Mouse (Mus musculus) kidney, adult 2 months (tissue): ENCODE data around the gene Ggps1. TPM values are rescaled to one million over a fixed set of nuclear protein-coding genes. Genes with fewer than 3 reads are reported as not detected.
A peak's percentile ranks its signal among the peaks of the same experiment; 100 is the strongest.

Source experiments
- DNase-seq: peaks from one replicate; pipeline ENCODE4 v3.0.0; 2021
- H3K27ac ChIP-seq: fragments of 200-500 bp; 2 replicates; pipeline ENCODE4 v1.5.1; 2012; ENCODE audit warnings: low read depth, low read length, control low read depth, inconsistent platforms; ENCODE audit not compliant: insufficient read depth
- H3K27me3 ChIP-seq: fragments of 200-500 bp; replicated peaks from 2 replicates; pipeline ENCODE4 v1.6.1; 2012; ENCODE audit warnings: mild to moderate bottlenecking, moderate library complexity, low read length, inconsistent platforms; ENCODE audit not compliant: control insufficient read depth, insufficient read depth
- H3K36me3 ChIP-seq: fragments of 200-500 bp; 2 replicates; pipeline ENCODE4 v1.6.1; 2012; ENCODE audit warnings: mild to moderate bottlenecking, moderate library complexity, low read length, inconsistent platforms; ENCODE audit not compliant: control insufficient read depth, insufficient read depth
- H3K4me1 ChIP-seq: fragments of 200-500 bp; 2 replicates; pipeline ENCODE4 v1.6.1; 2011; ENCODE audit warnings: low read length; ENCODE audit not compliant: control insufficient read depth, insufficient read depth
- H3K4me3 ChIP-seq: fragments of 200-500 bp; 2 replicates; pipeline ENCODE4 v1.5.1; 2011; ENCODE audit warnings: mild to moderate bottlenecking, low read depth, low read length, control low read depth; ENCODE audit not compliant: insufficient read depth
- CTCF ChIP-seq: fragments of 200-500 bp; conservative IDR thresholded peaks from 2 replicates; pipeline ENCODE4 v1.5.1; 2011; ENCODE audit warnings: low read depth, mild to moderate bottlenecking, control low read depth, low read length, moderate library complexity, mixed read lengths; ENCODE audit not compliant: insufficient read depth, insufficient read length
- POLR2A ChIP-seq: fragments of 200-500 bp; IDR thresholded peaks from one replicate; pipeline ENCODE4 v1.6.1; 2011; ENCODE audit warnings: low read depth, low read length, control low read depth
- WGBS: fragments of 180-500 bp; shearing (Covaris S2); methylation state at CpG from one replicate; pipeline ENCODE4 v1.1.7; 2018; 5-methylcytosine and 5-hydroxymethylcytosine counted together
- polyA plus RNA-seq: library from polyadenylated mRNA; depleted of rRNA; stranded (reverse); fragments of >200 nt; gene quantifications from 2 replicates; pipeline ENCODE4 v1.2.3, GENCODE M21; 2012; rRNA removed

Gene Ggps1
- 9.9 and 13.8 TPM in 2 replicates for polyA plus RNA-seq

DNA sequence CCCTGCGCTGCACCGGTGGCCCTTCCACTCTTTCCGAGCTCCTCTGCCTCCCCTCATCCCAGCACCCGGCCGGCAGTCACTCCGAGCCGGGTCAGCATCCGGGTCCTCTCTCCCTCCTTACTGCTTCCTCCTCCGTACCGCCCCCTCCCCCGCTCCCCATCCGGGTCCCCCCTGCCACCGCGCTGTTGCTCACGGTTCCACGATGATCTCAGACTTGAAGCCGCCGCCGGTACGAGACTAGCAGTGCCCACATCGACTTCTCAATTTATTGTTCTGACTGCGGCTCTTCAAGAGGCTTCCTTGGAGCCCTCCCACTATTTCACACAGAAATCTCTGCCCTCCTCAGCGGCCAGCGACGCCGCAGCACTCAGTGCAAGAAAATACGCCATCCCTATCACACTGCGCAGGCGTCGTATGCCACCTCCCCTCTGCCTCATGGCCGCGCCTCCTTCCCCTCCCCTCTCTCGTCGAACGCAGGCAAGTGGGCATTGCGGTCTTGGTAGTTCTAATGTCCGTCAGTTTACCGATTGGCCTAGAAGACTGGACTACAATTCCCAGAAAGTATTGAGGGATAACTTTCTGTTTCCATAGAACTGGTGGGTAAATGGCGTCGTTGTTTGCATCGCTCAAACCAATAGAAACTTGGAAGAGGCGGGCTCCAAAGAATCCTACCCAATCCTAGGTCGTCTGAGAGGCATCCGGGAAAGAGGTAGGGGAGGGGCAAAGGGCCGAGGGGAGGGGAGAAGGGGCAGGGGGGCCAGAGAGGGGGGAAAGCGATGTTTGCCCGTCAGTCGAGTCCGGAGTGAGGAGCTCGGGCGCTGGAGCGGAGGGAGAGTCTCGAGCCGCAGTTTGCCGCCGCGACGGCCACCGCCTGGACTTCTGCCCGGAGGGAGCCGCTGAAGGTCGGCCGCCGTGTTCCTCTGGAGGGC is at the start of gene Ggps1, which contains the start of gene Arid4b:
Ggps1 (minus strand) TSS at position 476 of the 929 bp plus-strand sequence.
Arid4b (plus strand) TSS at position 220 of the 929 bp plus-strand sequence.
- H3K36me3 ChIP-seq = no peaks in the 10 kb centered on the region
- peak; percentile 99 for DNase-seq
- TF ChIP-seq CTCF (no peak), POLR2A (peak; percentile 80)
- peak within 1 kb of the TSS; percentile 94 for H3K27ac ChIP-seq
- WGBS = under 1% methylated on average over 64 of the region's 64 CpGs
- H3K4me1 ChIP-seq = peaks cover 8% of the 10 kb centered on the region
- H3K4me3 ChIP-seq = peak within 1 kb of the TSS; percentile 70
- H3K27me3 ChIP-seq = no peaks in the 10 kb centered on the region

DNA sequence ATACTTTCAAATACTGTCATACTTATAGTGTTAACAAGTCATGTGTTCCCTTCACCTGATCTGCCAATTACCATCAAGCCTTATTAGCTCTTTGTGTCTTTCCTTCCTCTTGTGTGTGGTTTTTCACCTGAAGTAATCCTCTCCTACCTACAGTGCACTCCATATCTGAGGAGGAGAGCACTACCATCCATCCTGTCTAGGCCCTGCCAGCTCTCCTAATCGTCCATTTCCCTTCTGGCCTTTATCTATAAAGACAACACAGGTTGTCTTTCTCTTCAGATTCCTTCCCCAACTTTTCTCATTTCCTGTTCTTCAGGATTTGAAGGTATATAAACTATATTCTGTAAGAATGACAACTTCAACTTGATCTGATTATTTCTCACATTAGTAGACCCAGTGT is 47.9 kb upstream of the Ggps1 start:
- no peak for DNase-seq
- 39% methylated on average over 1 of the region's 1 CpGs for WGBS
- Histone ChIP-seq H3K27me3 (no peaks in the 10 kb centered on the region), H3K27ac (no peak overlapping the region), H3K36me3 (no peaks in the 10 kb centered on the region), H3K4me1 (0 out of 2 replicates have a peak, but pooled peaks cover 3% of the 10 kb centered on the region), H3K4me3 (no peak overlapping the region)
- TF ChIP-seq CTCF (no peak), POLR2A (no peak)

DNA sequence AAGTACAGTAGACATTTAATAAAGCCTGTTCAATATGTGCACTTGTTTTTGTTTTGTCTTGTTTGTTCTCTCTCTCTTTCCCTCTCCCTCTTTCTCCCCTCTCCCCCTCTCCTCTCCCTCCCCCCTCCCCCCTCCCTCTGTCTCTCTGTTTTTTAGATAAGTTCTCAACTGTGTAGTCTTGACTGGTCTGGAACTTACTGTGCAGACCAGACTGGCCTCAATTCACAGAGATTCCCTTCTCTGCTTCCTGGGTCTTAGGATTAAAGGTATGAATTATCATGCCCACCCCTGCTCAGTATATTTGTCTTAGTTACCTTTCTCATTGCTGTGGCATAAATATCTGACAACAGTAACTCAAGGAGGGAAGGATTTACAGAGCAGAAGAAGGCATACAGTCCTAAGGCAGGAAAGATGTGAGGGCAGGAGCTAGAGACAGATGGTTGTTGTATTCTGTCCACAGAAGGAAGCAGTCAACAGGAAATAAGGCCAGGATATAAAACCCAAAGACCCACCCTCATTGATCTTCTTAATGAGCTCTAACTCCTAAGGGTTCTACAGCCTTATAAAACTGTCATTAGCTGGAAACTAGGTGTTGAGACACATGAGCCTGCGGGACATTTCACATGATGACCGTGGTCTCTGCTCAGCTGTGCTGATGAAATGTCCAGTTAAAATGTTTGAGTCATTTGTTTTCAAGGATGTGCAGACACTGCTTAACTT is 47.0 kb upstream of the Ggps1 start:
- Histone ChIP-seq H3K4me3 (no peak overlapping the region), H3K36me3 (no peaks in the 10 kb centered on the region), H3K4me1 (0 out of 2 replicates have a peak, but pooled peaks cover 3% of the 10 kb centered on the region), H3K27ac (no peak overlapping the region), H3K27me3 (no peaks in the 10 kb centered on the region)
- WGBS = 50% methylated on average over 2 of the region's 2 CpGs
- TF ChIP-seq CTCF = no peak
- TF ChIP-seq POLR2A = no peak
- peak; percentile 31 for DNase-seq

DNA sequence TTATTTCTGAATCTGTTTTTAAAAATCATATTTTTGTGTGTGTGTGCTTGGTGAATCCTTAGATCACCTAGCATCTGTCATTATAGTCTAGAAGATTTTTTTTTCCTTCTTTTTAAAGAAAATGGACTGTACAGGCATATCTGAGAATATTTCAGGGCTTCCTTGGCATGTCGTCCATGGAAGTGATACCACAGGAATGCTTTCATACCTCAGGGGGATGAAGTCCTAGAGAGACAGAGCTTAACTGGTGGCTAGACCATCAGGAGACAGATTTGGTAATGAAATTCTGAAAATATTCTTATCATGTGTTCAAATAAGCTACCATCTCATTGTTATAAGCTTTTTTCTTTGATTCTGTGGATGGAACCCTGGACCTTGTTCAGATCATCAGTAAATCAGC is 39.7 kb upstream of the Ggps1 start:
- no peak overlapping the region for H3K27ac ChIP-seq
- no peaks in the 10 kb centered on the region for H3K4me1 ChIP-seq
- H3K27me3 ChIP-seq = no peaks in the 10 kb centered on the region
- WGBS = 63% methylated on average over 1 of the region's 1 CpGs
- TF ChIP-seq CTCF (no peak), POLR2A (no peak)
- DNase-seq = no peak
- no peaks in the 10 kb centered on the region for H3K36me3 ChIP-seq
- no peak overlapping the region for H3K4me3 ChIP-seq

DNA sequence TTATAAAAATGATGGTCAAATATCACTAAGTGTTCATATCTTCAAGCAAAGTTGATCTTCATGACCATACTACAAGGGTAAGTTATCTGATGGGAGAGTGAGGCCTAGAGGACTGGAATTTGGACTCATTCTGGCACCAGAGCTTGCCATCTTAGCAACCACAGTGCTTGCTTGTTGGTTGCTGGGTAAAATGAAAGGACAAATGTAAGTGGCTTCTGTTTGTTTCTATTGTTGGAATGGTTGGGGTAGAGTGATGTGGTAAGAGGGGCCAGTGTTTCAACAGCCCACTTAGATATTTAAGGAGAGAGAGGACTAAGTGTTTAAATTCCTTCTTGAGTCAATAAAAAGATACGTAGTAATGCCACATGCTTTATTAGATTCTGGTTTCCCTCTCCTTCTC is 25.4 kb upstream of the Ggps1 start:
- H3K27me3 ChIP-seq = no peaks in the 10 kb centered on the region
- H3K4me3 ChIP-seq = no peak overlapping the region
- 88% methylated on average over 1 of the region's 1 CpGs for WGBS
- TF ChIP-seq POLR2A (no peak), CTCF (no peak)
- H3K36me3 ChIP-seq = no peaks in the 10 kb centered on the region
- H3K4me1 ChIP-seq = peaks cover 4% of the 10 kb centered on the region; the same call in 1 of the 2 replicates
- no peak for DNase-seq
- no peak overlapping the region for H3K27ac ChIP-seq

DNA sequence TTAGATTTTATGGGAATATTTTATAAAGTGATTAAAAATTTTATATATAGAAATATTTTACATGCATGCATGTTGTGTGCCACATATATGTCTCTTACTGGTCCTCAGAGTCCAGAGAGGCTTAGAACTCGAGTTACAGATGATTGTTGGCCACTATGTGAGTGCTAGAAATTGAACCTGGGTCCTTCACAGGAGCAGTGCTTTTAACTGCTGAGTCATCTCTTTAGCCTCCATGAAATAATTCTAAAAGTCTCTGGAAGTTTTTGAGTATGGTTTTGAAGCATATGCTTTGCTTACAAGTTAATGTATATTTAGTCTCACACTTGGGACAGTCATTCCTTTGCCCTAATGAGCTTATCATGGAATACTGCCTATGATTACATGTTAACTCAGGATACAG is 12.0 kb upstream of the Ggps1 start:
- no peak for DNase-seq
- TF ChIP-seq CTCF (no peak), POLR2A (no peak)
- Histone ChIP-seq H3K27ac (no peak overlapping the region), H3K4me1 (peaks cover 2% of the 10 kb centered on the region; the same call in 1 of the 2 replicates), H3K4me3 (no peak overlapping the region), H3K27me3 (no peaks in the 10 kb centered on the region), H3K36me3 (no peaks in the 10 kb centered on the region)
- 79% methylated on average over 1 of the region's 1 CpGs for WGBS

DNA sequence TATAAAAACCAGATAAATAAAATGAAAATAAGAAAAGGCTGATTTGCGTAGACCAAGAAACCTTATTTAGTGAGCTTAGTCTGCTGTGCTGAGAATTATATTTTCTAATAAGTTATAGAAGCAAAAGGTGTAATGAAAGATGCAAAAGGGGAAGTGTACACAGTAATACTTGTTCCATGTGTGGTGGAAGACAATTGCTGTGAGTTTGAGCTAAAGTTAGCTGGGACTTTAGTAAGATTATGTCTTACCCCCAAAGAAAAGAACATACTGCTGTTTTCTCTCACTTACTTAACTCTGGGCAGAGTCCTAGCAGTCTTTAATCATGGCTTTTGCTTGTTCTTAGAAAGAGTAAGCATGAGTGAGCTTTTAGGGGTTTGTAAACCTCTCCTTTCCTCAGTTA is 11.1 kb upstream of the Ggps1 start:
- Histone ChIP-seq H3K4me1 (peaks cover 5% of the 10 kb centered on the region; the same call in 1 of the 2 replicates), H3K36me3 (no peaks in the 10 kb centered on the region), H3K4me3 (no peak overlapping the region), H3K27me3 (no peaks in the 10 kb centered on the region), H3K27ac (no peak overlapping the region)
- no peak for DNase-seq
- 97% methylated on average over 1 of the region's 1 CpGs for WGBS
- no peak for TF ChIP-seq CTCF
- no peak for TF ChIP-seq POLR2A
